Mouse (Mus musculus) liver, postnatal 0 days (tissue): ENCODE results near the gene Cebpg.

ENCODE experiments used
- CTCF ChIP-seq: sonication (generic); IDR thresholded peaks from 2 replicates; pipeline ENCODE4 v1.5.1; 2016; ENCODE audit warnings: antibody characterized with exemption, low read depth
- EP300 ChIP-seq: IDR thresholded peaks from 2 replicates; pipeline ENCODE4 v1.6.1; 2016; ENCODE audit warnings: antibody characterized with exemption, low read depth, mild to moderate bottlenecking

DNA sequence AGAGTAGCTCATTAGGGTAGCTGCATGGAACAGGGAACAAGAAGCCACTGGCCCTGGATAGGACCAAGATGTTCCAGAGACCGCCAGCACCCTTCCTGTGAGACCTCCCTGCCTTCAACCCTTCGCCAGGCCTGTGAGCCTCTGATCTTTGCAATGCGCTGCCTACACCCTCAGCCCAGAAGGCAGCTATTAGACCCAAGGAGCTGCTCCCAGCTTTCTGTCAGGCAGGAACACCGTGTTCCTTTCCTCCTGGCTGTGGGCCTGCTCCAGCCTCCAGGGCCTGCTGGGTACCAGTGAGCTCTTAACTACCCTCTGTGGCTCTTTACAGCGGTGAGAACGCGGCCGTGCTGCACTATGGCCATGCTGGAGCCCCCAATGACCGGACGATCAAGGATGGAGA lies 35.0 kb downstream of the Cebpg start:
- no peak for TF ChIP-seq CTCF
- no peak for TF ChIP-seq EP300
